Mouse (Mus musculus): ENCODE measurements around the gene Gap43.

GRCm38 (mm10) chr16:42319831-42320230 is 20.6 kb downstream of the Gap43 start:
- TF ChIP-seq CTCF (IDR thresholded peaks at IDR 0.05; ENCODE audit: low read depth) (no peak), EP300 (IDR thresholded peaks at IDR 0.05; ENCODE audit: low read depth) (no peak)

All from liver, postnatal 0 days (tissue).